Mouse (Mus musculus): ENCODE measurements around the gene Tspyl2. TPM values are rescaled to one million over a fixed set of nuclear protein-coding genes. Genes with fewer than 3 reads are reported as not detected.
"Not testable (repeated sequence)": the region's sequence is repeated elsewhere in the genome, so short reads cannot be mapped to it uniquely, and the experiment has no call there.

Tspyl2 gene
- total RNA-seq, 2 experiments from 2014 or later = 110 to 121 TPM

DNA sequence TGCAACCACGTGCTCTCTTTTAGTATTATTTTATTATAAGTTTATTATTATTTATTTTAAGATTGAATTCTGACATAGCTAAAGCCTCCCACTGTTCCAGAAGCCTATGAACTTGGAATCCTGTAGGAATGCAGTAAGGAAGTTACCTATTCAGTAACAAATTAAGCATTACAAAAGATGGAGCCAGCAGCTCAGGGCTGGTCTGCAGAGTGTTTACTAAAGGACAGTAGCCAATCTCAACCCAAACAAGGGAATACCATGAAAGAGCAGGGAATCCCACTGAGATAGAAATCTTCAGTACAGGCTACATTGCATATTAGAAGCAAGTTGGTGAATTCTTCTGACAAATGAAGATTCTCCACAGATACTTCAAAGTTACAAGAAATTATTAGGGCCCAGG lies 55.2 kb downstream of the Tspyl2 start:
- DNase-seq (ENCODE audit: low spot score in 2 of 2) = not testable (repeated sequence)

Other genes with a start within 250 kb of the Tspyl2 start
- 100 to 1,000 TPM; 157 to 175 TPM for gene Iqsec2, start 198.2 kb downstream of the Tspyl2 start, total RNA-seq (2021)
- gene Kdm5c, start 109.4 kb downstream of the Tspyl2 start, total RNA-seq (2021) = 10 to 100 TPM; 45.4 to 79.6 TPM
- gene Kantr, start 14.9 kb downstream of the Tspyl2 start, total RNA-seq (2021) = 10 to 100 TPM; 51.1 to 55.2 TPM
- gene Gpr173, start 26.3 kb upstream of the Tspyl2 start, total RNA-seq (2021) = 10 to 100 TPM; 12.0 to 14.4 TPM
- not detected for gene Cldn34a, start 220.9 kb upstream of the Tspyl2 start, total RNA-seq (2021)